Mouse (Mus musculus) urinary bladder, postnatal 25 days (tissue): ENCODE results near the gene Dsn1.

Source experiments
- DNase-seq: peaks from one replicate; pipeline ENCODE4 v3.0.0; 2022; ENCODE audit warnings: low spot score

The Dsn1 gene

DNA sequence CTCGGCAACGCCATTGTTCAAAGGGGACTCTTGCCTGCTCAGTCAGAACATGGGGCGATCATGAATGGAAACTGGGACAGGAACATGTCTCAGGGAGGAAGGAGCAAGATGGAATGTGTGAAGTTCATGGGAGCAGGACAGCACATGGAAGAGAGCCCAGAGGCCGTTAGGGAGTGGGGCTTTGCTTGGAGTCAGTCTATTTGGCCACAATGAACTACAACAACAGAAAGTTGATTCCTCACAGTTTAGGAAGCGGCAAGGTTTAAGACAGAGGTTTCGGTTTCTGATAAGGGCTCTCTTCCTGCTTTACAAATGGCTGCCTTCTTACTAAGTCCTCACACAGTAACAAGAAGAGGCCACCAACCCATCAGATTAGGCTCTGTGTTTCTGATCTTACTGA lies 39.6 kb downstream of the Dsn1 start:
- no peak for DNase-seq

DNA sequence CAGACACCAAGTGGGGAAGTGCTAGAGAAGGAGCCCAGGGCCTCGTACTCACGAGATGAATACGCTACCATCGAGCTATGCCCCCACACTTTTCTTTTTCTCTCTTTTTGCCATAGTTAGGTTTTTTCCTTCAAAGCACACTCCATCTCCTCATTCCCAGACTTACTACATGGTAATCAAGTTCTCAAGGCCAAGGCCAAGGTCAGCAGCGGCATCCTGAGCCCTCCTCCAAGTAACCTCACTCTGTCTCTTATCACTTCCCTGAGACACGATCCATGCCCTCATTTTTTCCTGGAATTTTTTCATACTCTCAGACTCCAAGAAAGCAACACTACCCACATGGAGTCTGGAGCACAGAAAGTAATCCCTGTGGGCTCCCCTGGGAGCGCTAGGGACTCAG lies 43.1 kb downstream of the Dsn1 start:
- DNase-seq, result no peak

DNA sequence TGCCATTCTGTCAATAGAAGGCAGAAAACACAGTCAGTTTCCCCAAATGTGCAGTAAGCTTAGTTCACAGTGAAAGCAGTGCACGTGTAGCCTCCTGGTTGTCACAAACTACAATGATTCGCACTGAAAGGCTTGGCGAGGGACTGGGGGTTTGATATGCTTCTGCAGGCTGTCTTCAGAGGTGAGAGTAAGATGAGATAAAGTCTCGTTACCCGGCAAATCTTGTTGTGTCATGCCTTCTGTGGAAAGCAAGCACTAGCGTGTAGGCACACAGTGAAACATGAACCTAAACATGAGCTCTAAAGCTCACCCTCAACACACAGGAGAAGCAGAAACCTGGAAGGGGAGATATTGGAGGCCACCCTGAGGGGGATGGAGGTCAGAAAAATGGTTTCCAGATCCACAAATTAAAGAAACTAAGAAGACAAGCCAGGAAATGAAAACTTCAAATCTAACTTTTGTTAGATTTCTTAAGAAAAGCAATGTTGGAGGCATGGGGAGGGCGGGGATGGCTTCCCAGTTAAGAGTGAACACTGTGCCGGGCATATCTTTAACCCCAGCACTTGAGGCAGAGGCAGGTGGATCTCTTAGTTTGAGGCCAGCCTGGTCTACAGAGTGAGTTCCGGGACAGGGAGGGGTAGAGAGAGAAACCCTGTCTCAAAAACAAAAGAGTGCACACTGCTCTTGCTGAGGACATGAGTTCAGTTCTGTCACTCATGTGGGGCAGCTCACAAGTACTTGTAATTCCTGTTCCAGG lies 48.3 kb downstream of the Dsn1 start:
- no peak for DNase-seq

DNA sequence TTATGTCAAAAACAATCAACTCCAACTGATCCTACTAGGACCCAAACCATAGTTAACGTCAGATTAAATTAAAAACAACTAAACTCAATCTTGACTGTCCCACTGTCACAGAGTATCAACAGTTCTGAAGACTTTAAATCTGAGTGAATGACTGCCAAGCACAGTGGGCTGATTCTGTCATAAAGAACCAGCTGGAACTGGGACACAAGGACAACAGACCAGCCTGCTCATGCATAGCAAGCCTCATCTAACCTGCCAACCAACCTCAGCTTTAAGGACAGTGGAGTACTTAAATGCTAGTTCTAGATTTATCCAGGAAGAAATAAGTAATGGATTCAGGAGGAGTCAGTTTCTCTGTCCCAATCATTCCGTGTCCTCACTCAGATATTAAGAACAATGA lies 49.9 kb downstream of the Dsn1 start:
- no peak for DNase-seq

DNA sequence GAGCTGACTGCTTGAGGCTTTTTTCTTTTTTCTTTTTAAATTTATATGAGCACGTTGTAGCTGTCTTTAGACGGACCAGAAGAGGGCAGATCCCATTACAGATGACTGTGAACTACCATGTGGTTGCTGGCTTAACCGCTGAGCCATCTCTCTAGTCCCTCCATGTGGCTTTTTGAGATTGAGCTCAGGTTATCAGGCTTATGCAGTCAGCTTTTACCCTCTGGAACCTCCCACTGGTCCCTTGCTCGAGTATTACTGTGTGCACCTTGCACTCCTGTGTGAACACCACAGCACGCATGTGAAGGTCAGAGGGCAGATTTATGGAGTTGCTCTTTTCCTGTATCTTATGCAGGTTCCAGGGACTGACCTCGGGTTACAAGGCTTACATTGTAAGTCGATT lies 50.6 kb downstream of the Dsn1 start:
- no peak for DNase-seq

DNA sequence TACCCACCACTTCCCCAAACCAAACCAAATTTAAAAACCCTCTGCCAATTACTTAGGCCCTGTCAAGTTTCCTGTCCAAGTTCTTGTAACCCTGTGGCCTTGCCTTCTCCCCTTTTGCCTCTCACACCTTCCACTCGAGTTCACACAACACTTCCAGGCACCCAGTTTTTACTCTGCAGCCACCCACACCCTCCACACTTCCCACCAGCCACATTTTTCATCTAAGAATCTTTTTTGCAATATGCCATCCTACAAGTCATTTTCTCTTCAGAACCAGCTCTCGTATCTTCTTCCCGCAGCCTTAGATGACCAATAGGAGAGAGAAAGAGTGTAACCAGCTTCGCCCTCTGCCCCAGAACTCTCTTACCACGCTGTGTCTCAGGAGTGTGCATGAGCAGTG lies 52.5 kb downstream of the Dsn1 start:
- no peak for DNase-seq

DNA sequence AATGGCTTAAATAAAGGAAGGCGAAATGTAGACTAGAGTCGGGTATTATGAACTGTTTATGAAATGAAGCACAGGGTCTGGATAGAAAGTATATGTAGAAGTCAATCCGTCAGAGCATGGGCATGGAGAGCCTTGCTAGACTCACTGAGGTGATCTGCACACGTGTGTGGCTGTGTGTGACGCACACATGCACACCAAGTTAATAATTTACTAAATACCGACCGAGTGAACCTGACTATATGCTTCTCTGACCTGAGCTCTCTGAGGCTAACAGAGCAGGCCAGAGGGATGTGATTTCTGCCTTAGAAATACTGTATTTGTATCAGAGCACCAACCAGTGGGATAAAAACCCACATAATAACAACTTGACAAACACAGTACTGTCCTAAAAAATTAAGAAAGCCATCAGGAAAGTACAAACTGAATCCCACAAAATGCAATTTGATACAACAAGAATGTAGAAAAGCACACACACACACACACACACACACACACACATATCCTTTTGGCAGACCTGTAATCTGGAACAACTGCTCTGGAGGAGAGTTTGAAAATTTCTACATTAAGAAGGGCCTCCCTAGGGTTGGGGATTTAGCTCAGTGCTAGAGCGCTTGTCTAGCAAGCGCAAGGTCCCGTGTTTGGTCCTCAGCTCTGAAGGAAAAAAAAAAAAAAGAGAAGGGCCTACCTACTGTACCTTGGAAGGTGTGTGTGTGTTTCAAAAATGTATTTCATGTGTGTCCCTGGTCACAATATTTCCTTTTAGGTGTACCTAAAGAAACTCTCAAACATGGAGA lies 55.5 kb downstream of the Dsn1 start:
- no peak for DNase-seq

DNA sequence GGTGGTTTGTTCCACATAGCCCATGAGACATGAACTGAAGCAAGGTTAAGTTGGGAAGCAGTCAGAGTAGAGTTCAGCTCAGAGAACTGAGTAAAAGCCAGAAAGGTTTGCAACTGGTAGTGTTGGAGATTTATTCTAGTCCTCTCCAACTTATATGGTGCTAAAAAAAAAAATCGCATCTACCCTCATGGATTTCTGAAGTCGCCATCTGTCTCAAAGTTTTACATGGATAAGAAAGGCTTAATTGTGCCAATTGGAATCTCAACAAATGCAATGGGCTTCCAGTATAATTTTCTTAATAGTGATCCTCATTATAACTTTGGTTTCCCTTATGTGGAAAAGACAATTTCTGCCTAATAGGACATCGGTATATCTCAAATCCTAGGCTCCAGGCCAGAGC lies 56.1 kb downstream of the Dsn1 start:
- DNase-seq, result no peak
